Mouse (Mus musculus) liver, embryonic 14.5 days (tissue): ENCODE data around the gene Pde4d. TPM values are rescaled to one million over a fixed set of nuclear protein-coding genes. Genes with fewer than 3 reads are reported as not detected.

ENCODE experiments used
- ATAC-seq: fragments of 200-750 bp; cut with Nextera tagmentation; 2 replicates; pipeline ENCODE4 v1.8.0; 2017; ENCODE audit warnings: moderate number of reproducible peaks, mild to moderate bottlenecking, moderate library complexity; ENCODE audit not compliant: insufficient read depth
- DNase-seq, 3 experiments: peaks; one replicate each; pipeline ENCODE4 v3.0.0-alpha.2; 2012 to 2013; ENCODE audit warnings: low read depth in 3 of 3, low spot score in 3 of 3
- H3K27ac ChIP-seq: fragments of 300-500 bp; sonication (generic); 2 replicates; pipeline ENCODE4 v1.5.1; 2014; ENCODE audit warnings: moderate library complexity, mild to moderate bottlenecking, control low read depth, inconsistent platforms
- H3K27me3 ChIP-seq: fragments of 300-500 bp; sonication (generic); 2 replicates; pipeline ENCODE4 v1.6.1; 2014; ENCODE audit warnings: mild to moderate bottlenecking, low read length, moderate library complexity; ENCODE audit not compliant: control insufficient read depth, insufficient read depth
- H3K36me3 ChIP-seq: fragments of 300-500 bp; sonication (generic); replicated peaks from 2 replicates; pipeline ENCODE4 v1.6.1; 2014; ENCODE audit warnings: low read depth; ENCODE audit not compliant: control insufficient read depth, insufficient read depth
- H3K4me1 ChIP-seq, 2 experiments: fragments of 200-500 bp in 1 of 2; fragments of 300-500 bp in 1 of 2; sonication (generic) in 1 of 2; replicated peaks; 2 replicates each; pipeline ENCODE4 v1.6.1; 2012 to 2014; ENCODE audit warnings: antibody characterized with exemption in 1 of 2, inconsistent platforms in 1 of 2, low read length in 1 of 2; ENCODE audit not compliant: control insufficient read depth in 2 of 2, insufficient read depth in 2 of 2
- H3K4me2 ChIP-seq: fragments of 300-500 bp; sonication (generic); 2 replicates; pipeline ENCODE4 v1.6.1; 2014; ENCODE audit warnings: low read depth, mild to moderate bottlenecking, control low read depth, moderate library complexity
- H3K4me3 ChIP-seq, 2 experiments: fragments of 200-500 bp in 1 of 2; fragments of 300-500 bp in 1 of 2; sonication (generic) in 1 of 2; 2 replicates each; pipeline ENCODE4 v1.5.1; 2012 to 2014; ENCODE audit warnings: low read depth in 2 of 2, low read length in 2 of 2, mild to moderate bottlenecking in 2 of 2, control low read depth in 1 of 2, inconsistent platforms in 1 of 2, moderate library complexity in 1 of 2; ENCODE audit not compliant: insufficient read depth in 1 of 2
- H3K9ac ChIP-seq: fragments of 300-500 bp; sonication (generic); replicated peaks from 2 replicates; pipeline ENCODE4 v1.6.1; 2014; ENCODE audit warnings: mild to moderate bottlenecking, control low read depth, moderate library complexity
- H3K9me3 ChIP-seq: fragments of 300-500 bp; sonication (generic); 2 replicates; pipeline ENCODE4 v1.6.1; 2016; ENCODE audit warnings: low read length, mixed read lengths; ENCODE audit not compliant: control insufficient read depth
- CTCF ChIP-seq: IDR thresholded peaks from 2 replicates; pipeline ENCODE4 v1.5.1; 2016; ENCODE audit warnings: antibody characterized with exemption, low read depth, control low read depth
- EP300 ChIP-seq: IDR thresholded peaks from 2 replicates; pipeline ENCODE4 v1.6.1; 2016; ENCODE audit warnings: antibody characterized with exemption, low read depth
- WGBS: fragments of 180-500 bp; shearing (Covaris S2); extraction: QIAGEN DNeasy Blood & Tissue Kit; methylation state at CpG from one replicate; pipeline ENCODE4 v1.1.7; 2014; ENCODE audit not compliant: insufficient replicate concordance; 5-methylcytosine and 5-hydroxymethylcytosine counted together
- polyA plus RNA-seq, 2 experiments: library from polyadenylated mRNA; depleted of rRNA in 1 of 2; stranded (reverse) in 1 of 2; unstranded in 1 of 2; fragments of >200 nt; fragmentation: Nextera tagmentation in 1 of 2; extraction: Ambion mirVana in 1 of 2; gene quantifications; 2 replicates each; pipeline versions ENCODE4 v1.2.1 to v1.2.3; 2012 to 2014

Pde4d gene
- polyA plus RNA-seq, 2 experiments = 4.9 to 8.6 TPM

DNA sequence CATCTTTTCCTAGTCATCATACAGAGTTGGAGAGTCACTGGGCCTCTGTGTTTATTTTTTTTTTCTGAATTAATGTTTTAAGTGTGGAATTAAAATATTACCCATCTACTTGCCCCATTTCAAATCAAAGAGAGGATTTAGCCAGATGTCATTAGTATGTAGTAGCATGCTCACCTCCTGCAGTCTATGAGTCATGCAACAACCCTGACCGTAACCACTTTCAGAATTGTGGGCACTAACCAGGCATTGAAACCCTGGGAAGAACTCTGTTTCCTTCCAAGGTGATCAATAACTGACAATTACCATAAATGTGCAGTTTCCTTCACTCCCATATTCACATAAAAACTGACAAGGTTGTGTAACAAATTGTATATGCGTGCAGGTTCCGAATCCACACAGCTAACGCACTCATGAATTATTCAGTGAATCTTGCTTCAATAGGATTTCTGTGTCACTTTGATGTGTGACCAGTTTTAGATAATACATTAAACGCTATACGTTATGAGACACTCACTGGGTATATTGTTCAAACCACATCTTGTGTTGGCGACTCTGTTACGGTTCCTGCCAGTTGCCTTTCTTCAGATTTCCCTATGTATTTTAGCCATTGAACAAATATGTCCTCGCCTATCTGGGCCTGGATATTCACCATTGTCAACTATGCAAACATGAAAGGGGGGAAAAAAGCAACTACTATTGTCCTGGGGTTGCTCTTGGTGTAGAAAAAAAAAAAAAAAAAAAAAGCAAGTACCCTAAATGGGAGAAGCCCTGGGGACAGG, 719.0 kb downstream of the Pde4d start:
- Histone ChIP-seq H3K27ac (no peak overlapping the region), H3K4me3 (no peak overlapping the region), H3K9ac (no peak overlapping the region), H3K4me2 (no peak overlapping the region), H3K4me1 (no peaks in the 10 kb centered on the region), H3K36me3 (no peaks in the 10 kb centered on the region), H3K27me3 (no peaks in the 10 kb centered on the region), H3K9me3 (no peaks in the 10 kb centered on the region)
- ATAC-seq = no peak
- 67% methylated on average over 9 of the region's 9 CpGs for WGBS
- TF ChIP-seq CTCF = no peak
- no peak for TF ChIP-seq EP300
- no peak for DNase-seq

DNA sequence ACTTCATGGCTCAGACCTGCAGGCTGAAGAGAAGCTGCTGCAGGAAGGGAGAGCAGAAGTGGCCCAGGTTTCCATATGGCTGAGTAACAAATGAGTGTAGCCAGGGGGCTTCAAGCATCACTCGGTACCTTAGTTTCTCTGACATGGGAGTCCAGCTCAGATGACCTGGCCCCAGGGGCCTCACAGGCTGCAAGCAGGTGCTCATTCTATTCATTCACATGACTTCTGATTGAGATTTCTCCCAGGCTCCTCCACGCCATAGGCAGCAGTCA, 719.5 kb downstream of the Pde4d start:
- Histone ChIP-seq H3K9ac (no peak overlapping the region), H3K9me3 (no peaks in the 10 kb centered on the region), H3K4me3 (no peak overlapping the region), H3K4me2 (no peak overlapping the region), H3K27me3 (no peaks in the 10 kb centered on the region), H3K27ac (no peak overlapping the region), H3K36me3 (no peaks in the 10 kb centered on the region), H3K4me1 (no peaks in the 10 kb centered on the region)
- DNase-seq (no peak), ATAC-seq (no peak)
- TF ChIP-seq EP300 = no peak
- TF ChIP-seq CTCF = no peak
- 72% methylated on average over 2 of the region's 2 CpGs for WGBS

DNA sequence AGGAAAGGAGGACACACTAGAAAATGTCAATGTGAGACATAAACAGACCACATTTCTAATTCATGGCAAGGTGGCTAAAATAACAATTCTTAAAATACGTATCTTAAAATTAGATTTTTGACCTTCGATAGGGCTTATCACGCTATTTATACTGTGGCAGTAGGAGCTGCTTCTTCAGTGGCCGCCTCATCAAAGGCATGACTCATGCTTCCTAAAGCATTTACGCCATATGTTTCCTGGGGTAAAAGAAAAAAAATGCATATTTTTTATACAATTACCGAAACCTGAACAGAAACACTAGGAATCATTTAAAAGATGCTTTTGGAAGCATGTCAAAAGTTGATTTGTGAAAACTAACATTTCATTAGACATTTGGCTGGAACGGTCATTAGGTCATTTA, 721.9 kb downstream of the Pde4d start:
- 56% methylated on average over 7 of the region's 7 CpGs for WGBS
- H3K9ac ChIP-seq = no peak overlapping the region
- H3K4me1 ChIP-seq = no peaks in the 10 kb centered on the region
- TF ChIP-seq EP300 = no peak
- no peak for TF ChIP-seq CTCF
- no peaks in the 10 kb centered on the region for H3K27me3 ChIP-seq
- no peak overlapping the region for H3K27ac ChIP-seq
- ATAC-seq = no peak
- no peaks in the 10 kb centered on the region for H3K9me3 ChIP-seq
- H3K36me3 ChIP-seq = no peaks in the 10 kb centered on the region
- no peak for DNase-seq
- no peak overlapping the region for H3K4me2 ChIP-seq
- no peak overlapping the region for H3K4me3 ChIP-seq

DNA sequence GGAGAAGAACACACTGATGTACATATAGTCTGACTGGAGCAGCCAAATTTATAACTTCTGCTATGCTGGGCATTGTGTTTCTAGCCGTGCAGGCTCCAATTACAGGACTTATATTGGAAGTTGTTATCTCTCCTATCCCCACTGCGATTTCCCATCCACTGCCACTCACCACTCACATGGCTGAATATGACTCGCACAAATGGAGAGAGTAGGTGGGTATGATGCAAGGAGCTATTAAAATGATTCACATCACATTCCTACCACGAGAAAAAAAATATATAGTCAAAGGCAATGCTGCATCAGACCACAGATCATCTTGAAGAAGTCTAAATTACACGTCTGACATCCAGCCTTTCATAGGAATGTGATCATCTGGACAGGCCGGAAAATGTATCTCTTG, 725.5 kb downstream of the Pde4d start:
- H3K27ac ChIP-seq = no peak overlapping the region
- no peak for ATAC-seq

DNA sequence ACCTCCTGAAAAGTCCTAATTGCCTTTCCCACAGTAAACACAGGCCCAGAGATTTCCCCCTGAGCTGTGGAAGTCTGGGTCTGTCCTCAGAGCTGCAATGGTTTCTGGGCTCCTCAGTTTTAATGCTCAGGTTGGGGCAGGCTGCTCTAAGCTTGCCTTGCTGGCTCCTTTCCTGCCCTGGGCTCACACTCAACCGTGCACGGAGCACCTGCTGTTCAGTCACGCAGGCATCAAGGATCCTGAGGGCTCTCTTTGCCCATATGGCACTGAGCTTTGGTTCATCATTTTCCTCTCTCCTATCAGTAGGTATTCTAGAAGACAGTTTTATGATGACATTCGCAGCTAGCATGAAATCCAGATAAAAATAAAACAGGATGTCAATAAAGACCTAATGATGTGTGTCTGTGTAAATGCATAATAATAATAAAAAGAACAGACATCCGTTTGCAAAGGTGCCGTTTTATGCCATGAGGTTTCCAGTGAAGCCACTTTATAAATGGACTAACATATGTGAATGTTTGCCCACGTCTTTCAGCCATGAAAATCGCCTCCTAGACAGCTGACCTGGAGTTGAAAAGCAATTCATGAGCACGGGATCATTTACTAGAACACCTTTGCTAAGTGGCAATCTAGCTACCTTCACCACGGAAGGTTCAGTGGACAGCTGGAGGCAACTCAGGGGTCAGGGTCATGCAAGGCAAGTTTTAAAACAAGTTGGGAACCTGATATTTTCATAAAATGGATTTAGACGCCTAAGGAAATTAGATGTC, 726.3 kb downstream of the Pde4d start:
- ATAC-seq (no peak), DNase-seq (no peak)
- WGBS = 56% methylated on average over 11 of the region's 11 CpGs
- Histone ChIP-seq H3K4me3 (no peak overlapping the region), H3K27ac (no peak overlapping the region), H3K27me3 (no peaks in the 10 kb centered on the region), H3K9ac (no peak overlapping the region), H3K4me1 (no peaks in the 10 kb centered on the region), H3K36me3 (no peaks in the 10 kb centered on the region), H3K9me3 (no peaks in the 10 kb centered on the region), H3K4me2 (no peak overlapping the region)
- no peak for TF ChIP-seq EP300

More for the DNA sequence above, 725.5 kb downstream of the Pde4d start:
- DNase-seq = no peak
- Histone ChIP-seq H3K4me3 (no peak overlapping the region), H3K9ac (no peak overlapping the region), H3K4me2 (no peak overlapping the region), H3K4me1 (no peaks in the 10 kb centered on the region), H3K27me3 (no peaks in the 10 kb centered on the region), H3K36me3 (no peaks in the 10 kb centered on the region), H3K9me3 (no peaks in the 10 kb centered on the region)
- WGBS = 56% methylated on average over 6 of the region's 6 CpGs
- TF ChIP-seq EP300 (no peak), CTCF (no peak)
